Mouse (Mus musculus) C2C12 (cell line): Measurements from ENCODE around the gene Sec24c. TPM values are rescaled to one million over a fixed set of nuclear protein-coding genes. Genes with fewer than 3 reads are reported as not detected.

Source experiments
- H3K27me3 ChIP-seq: one replicate; pipeline ENCODE4 v1.6.1; 2011; ENCODE audit not compliant: control insufficient read depth, insufficient read depth, insufficient read length
- H3K36me3 ChIP-seq: one replicate; pipeline ENCODE4 v1.6.1; 2011; ENCODE audit not compliant: control insufficient read depth, insufficient read depth
- H3K4me3 ChIP-seq: one replicate; pipeline ENCODE4 v1.5.1; 2011; ENCODE audit warnings: mild to moderate bottlenecking, control low read depth; ENCODE audit not compliant: poor library complexity, insufficient read depth, severe bottlenecking
- H3K79me2 ChIP-seq: one replicate; pipeline ENCODE4 v1.6.1; 2011; ENCODE audit not compliant: control insufficient read depth, insufficient read depth
- H3K79me3 ChIP-seq: one replicate; pipeline ENCODE4 v1.6.1; 2011; ENCODE audit warnings: low read depth, control low read depth
- H3ac ChIP-seq: one replicate; pipeline ENCODE3; 2011; ENCODE audit warnings: low read depth; ENCODE audit not compliant: control insufficient read depth, insufficient read length
- CEBPB ChIP-seq: IDR thresholded peaks from one replicate; pipeline ENCODE4 v1.6.1; 2011; ENCODE audit warnings: low read depth, mild to moderate bottlenecking, control low read depth, moderate library complexity
- CTCF ChIP-seq: IDR thresholded peaks from one replicate; pipeline ENCODE4 v1.5.1; 2011; ENCODE audit not compliant: control insufficient read depth, insufficient read depth, insufficient read length
- FOSL1 ChIP-seq: IDR thresholded peaks from one replicate; pipeline ENCODE4 v1.8.0; 2011; ENCODE audit warnings: mild to moderate bottlenecking, low read length; ENCODE audit not compliant: poor library complexity, insufficient read depth, severe bottlenecking
- MAX ChIP-seq: IDR thresholded peaks from one replicate; pipeline ENCODE4 v1.6.1; 2011; ENCODE audit warnings: mild to moderate bottlenecking, control low read depth
- MYOD1 ChIP-seq: IDR thresholded peaks from one replicate; pipeline ENCODE4 v1.6.1; 2011; ENCODE audit warnings: low read depth; ENCODE audit not compliant: control insufficient read depth, insufficient read length
- MYOG ChIP-seq: IDR thresholded peaks from one replicate; pipeline ENCODE4 v1.6.1; 2011; ENCODE audit not compliant: control insufficient read depth, insufficient read length; ENCODE audit errors: extremely low read depth
- USF1 ChIP-seq: IDR thresholded peaks from one replicate; pipeline ENCODE4 v1.6.1; 2011; ENCODE audit warnings: low read depth, mild to moderate bottlenecking, control low read depth, moderate library complexity
- polyA plus RNA-seq: library from polyadenylated mRNA; unstranded; fragments of >200 nt; fragmentation: generic; extraction: Trizol; gene quantifications from one replicate; pipeline ENCODE4 v1.2.1, GENCODE M21; 2012; ENCODE audit warnings: missing spikeins

Sec24c gene
- polyA plus RNA-seq, 1 experiment = 63.4 TPM

GRCm38 (mm10) chr14:20733041-20733951, 59.2 kb downstream of the Sec24c start:
- Histone ChIP-seq H3K79me3 (peaks cover 4% of the 10 kb centered on the region), H3K4me3 (peak overlapping the region; percentile 86), H3K27me3 (no peaks in the 10 kb centered on the region), H3K36me3 (peaks cover 52% of the 10 kb centered on the region), H3ac (peak overlapping the region; percentile 78), H3K79me2 (peaks cover 14% of the 10 kb centered on the region)
- TF ChIP-seq MYOG = no peak
- TF ChIP-seq MAX = no peak
- TF ChIP-seq CEBPB = no peak
- no peak for TF ChIP-seq MYOD1
- no peak for TF ChIP-seq FOSL1
- TF ChIP-seq CTCF = no peak
- no peak for TF ChIP-seq USF1

- peaks cover 52% of the 10 kb centered on the region for H3K36me3 ChIP-seq
- TF ChIP-seq MYOD1 = no peak
- TF ChIP-seq CTCF = no peak
- TF ChIP-seq CEBPB = no peak
- no peak for TF ChIP-seq FOSL1
- no peak for TF ChIP-seq MYOG
- peak; percentile 17 for TF ChIP-seq MAX
- TF ChIP-seq USF1 = no peak
- peak within 1 kb of the TSS; percentile 78 for H3ac ChIP-seq
- H3K4me3 ChIP-seq = peak within 1 kb of the TSS; percentile 86
- peaks cover 14% of the 10 kb centered on the region for H3K79me2 ChIP-seq
- H3K79me3 ChIP-seq = peaks cover 4% of the 10 kb centered on the region
- no peaks in the 10 kb centered on the region for H3K27me3 ChIP-seq
These were observed 60.1 kb downstream of the Sec24c start, which contains the start of gene Ndst2 for GRCm38 (mm10) chr14:20733952-20734774. TSS of gene Ndst2 (minus strand) at chr14:20734562.

- Histone ChIP-seq H3K36me3 (peaks cover 50% of the 10 kb centered on the region), H3K79me2 (peaks cover 14% of the 10 kb centered on the region), H3K4me3 (no peak overlapping the region)
These were observed 60.9 kb downstream of the Sec24c start for GRCm38 (mm10) chr14:20735052-20735451.

DNA sequence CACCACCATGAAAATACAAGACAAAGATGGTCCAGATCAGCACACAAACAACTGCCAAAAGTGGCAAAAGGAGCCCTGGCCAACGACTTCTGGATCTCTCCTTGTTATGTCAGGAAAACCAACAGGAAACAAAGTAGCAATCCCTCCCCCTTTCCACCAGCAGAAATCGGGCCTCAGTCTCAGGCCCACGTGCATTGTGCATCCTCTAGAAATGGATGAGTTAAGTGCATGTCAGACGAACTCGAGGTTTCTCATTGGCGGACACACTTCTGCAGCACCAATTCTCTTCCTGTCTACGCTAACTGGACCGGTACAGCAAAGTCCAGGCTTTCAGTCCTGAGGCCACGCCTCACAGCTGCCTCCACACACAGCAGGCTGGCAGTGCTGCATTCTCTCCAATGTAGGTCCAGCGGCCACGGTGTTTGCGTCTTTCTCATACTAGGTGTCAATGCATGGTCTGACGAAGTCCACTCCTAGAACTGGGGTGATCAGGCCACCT, 61.8 kb downstream of the Sec24c start:
- H3K79me3 ChIP-seq = peaks cover 4% of the 10 kb centered on the region
- no peak overlapping the region for H3ac ChIP-seq
- TF ChIP-seq CEBPB (no peak), CTCF (no peak), MYOG (no peak), FOSL1 (no peak), MYOD1 (no peak), MAX (no peak), USF1 (no peak)
- peaks cover 14% of the 10 kb centered on the region for H3K79me2 ChIP-seq
- peaks cover 56% of the 10 kb centered on the region for H3K36me3 ChIP-seq
- no peaks in the 10 kb centered on the region for H3K27me3 ChIP-seq
- no peak overlapping the region for H3K4me3 ChIP-seq

More at GRCm38 (mm10) chr14:20735052-20735451, 60.9 kb downstream of the Sec24c start:
- Histone ChIP-seq H3K79me3 (peaks cover 4% of the 10 kb centered on the region), H3ac (no peak overlapping the region), H3K27me3 (no peaks in the 10 kb centered on the region)
- no peak for TF ChIP-seq CTCF

- H3K36me3 ChIP-seq = peaks cover 63% of the 10 kb centered on the region
- H3K79me3 ChIP-seq = peaks cover 4% of the 10 kb centered on the region
- peaks cover 14% of the 10 kb centered on the region for H3K79me2 ChIP-seq
- TF ChIP-seq CEBPB (no peak), MYOG (no peak), MYOD1 (no peak), CTCF (peak; percentile 13), FOSL1 (no peak)
- no peak overlapping the region for H3K4me3 ChIP-seq
- H3ac ChIP-seq = no peak overlapping the region
- no peaks in the 10 kb centered on the region for H3K27me3 ChIP-seq
These were observed 63.2 kb downstream of the Sec24c start for GRCm38 (mm10) chr14:20737306-20737705.
